Mouse (Mus musculus) spleen, adult 2 months (tissue): ENCODE measurements around the gene Sap25. TPM values are rescaled to one million over a fixed set of nuclear protein-coding genes. Genes with fewer than 3 reads are reported as not detected.

Experiments used
- DNase-seq, 2 experiments: peaks; one replicate each; pipeline versions ENCODE4 v3.0.0 to v3.0.0-alpha.2; 2012 to 2021; ENCODE audit warnings: low spot score in 2 of 2, low read depth in 1 of 2
- H3K27ac ChIP-seq: fragments of 200-500 bp; 2 replicates; pipeline ENCODE4 v1.5.1; 2012; ENCODE audit warnings: low read length, inconsistent platforms; ENCODE audit not compliant: insufficient read depth
- H3K27me3 ChIP-seq: fragments of 200-500 bp; 2 replicates; pipeline ENCODE4 v1.6.1; 2012; ENCODE audit warnings: mild to moderate bottlenecking, moderate library complexity, low read length, inconsistent platforms; ENCODE audit not compliant: control insufficient read depth, insufficient read depth
- H3K36me3 ChIP-seq: fragments of 200-500 bp; 2 replicates; pipeline ENCODE4 v1.6.1; 2012; ENCODE audit warnings: mild to moderate bottlenecking, low read length, inconsistent platforms; ENCODE audit not compliant: control insufficient read depth, insufficient read depth
- H3K4me1 ChIP-seq: fragments of 200-500 bp; 2 replicates; pipeline ENCODE4 v1.6.1; 2011; ENCODE audit warnings: inconsistent platforms; ENCODE audit not compliant: control insufficient read depth, insufficient read depth, insufficient read length
- H3K4me3 ChIP-seq: fragments of 200-500 bp; 2 replicates; pipeline ENCODE4 v1.5.1; 2011; ENCODE audit warnings: mild to moderate bottlenecking, inconsistent platforms; ENCODE audit not compliant: insufficient read depth, insufficient read length; ENCODE audit errors: extremely low read depth
- CTCF ChIP-seq: fragments of 200-500 bp; IDR thresholded peaks from 2 replicates; pipeline ENCODE4 v1.5.1; 2011; ENCODE audit warnings: mild to moderate bottlenecking, inconsistent platforms; ENCODE audit not compliant: insufficient read depth, insufficient read length, insufficient replicate concordance; ENCODE audit errors: extremely low read depth
- POLR2A ChIP-seq: fragments of 200-500 bp; IDR thresholded peaks from 2 replicates; pipeline ENCODE4 v1.6.1; 2011; ENCODE audit warnings: low read depth, low read length, inconsistent platforms
- WGBS: fragments of 180-500 bp; shearing (Covaris S2); methylation state at CpG from one replicate; pipeline ENCODE4 v1.1.7; 2018; 5-methylcytosine and 5-hydroxymethylcytosine counted together
- polyA plus RNA-seq: library from polyadenylated mRNA; depleted of rRNA; stranded (reverse); fragments of >200 nt; gene quantifications from 2 replicates; pipeline ENCODE4 v1.2.3, GENCODE M21; 2012; rRNA removed

The Sap25 gene
- polyA plus RNA-seq, 1 experiment: 328 TPM

GRCm38 (mm10) chr5:137690531-137690930, 49.4 kb downstream of the Sap25 start:
- Histone ChIP-seq H3K4me1 (peaks cover 3% of the 10 kb centered on the region; the same call in 1 of the 2 replicates), H3K36me3 (no peaks in the 10 kb centered on the region), H3K27me3 (no peaks in the 10 kb centered on the region), H3K27ac (no peak overlapping the region), H3K4me3 (no peak overlapping the region)
- TF ChIP-seq POLR2A (no peak), CTCF (no peak)
- DNase-seq: no peak
- WGBS: 82% methylated on average over 9 of the region's 9 CpGs

GRCm38 (mm10) chr5:137691881-137692280, 50.7 kb downstream of the Sap25 start:
- Histone ChIP-seq H3K27ac (no peak overlapping the region), H3K27me3 (no peaks in the 10 kb centered on the region), H3K4me1 (peaks cover 7% of the 10 kb centered on the region; the same call in 1 of the 2 replicates), H3K36me3 (no peaks in the 10 kb centered on the region), H3K4me3 (no peak overlapping the region)
- 11% methylated on average over 1 of the region's 1 CpGs for WGBS
- DNase-seq: no peak
- no peak for TF ChIP-seq CTCF
- no peak for TF ChIP-seq POLR2A

Other genes starting within 250 kb of the Sap25 start
- gene Zan, start 164.3 kb upstream of the Sap25 start, polyA plus RNA-seq: 0.02 and 0.06 TPM in 2 replicates
- gene Pop7, start 138.8 kb upstream of the Sap25 start, polyA plus RNA-seq: 26.6 and 40.1 TPM in 2 replicates
- 40.3 and 49.8 TPM in 2 replicates for gene Gigyf1, start 122.8 kb upstream of the Sap25 start, polyA plus RNA-seq
- not detected in 2 replicates for gene Epo, start 108.1 kb upstream of the Sap25 start, polyA plus RNA-seq
- 762 and 932 TPM in 2 replicates for gene Gnb2, start 107.8 kb upstream of the Sap25 start, polyA plus RNA-seq
- not detected in 2 replicates for gene Actl6b, start 87.8 kb upstream of the Sap25 start, polyA plus RNA-seq
- gene Tfr2, start 71.5 kb upstream of the Sap25 start, polyA plus RNA-seq: 12.2 and 12.9 TPM in 2 replicates
- gene Mospd3, start 40.3 kb upstream of the Sap25 start, polyA plus RNA-seq: 90.3 and 131 TPM in 2 replicates
- gene Pcolce, start 27.6 kb upstream of the Sap25 start, polyA plus RNA-seq: 69.6 and 88.0 TPM in 2 replicates
- 0.25 and 0.26 TPM in 2 replicates for gene Fbxo24, start 12.3 kb upstream of the Sap25 start, polyA plus RNA-seq
- 249 and 293 TPM in 2 replicates for gene Lrch4, start 12.2 kb upstream of the Sap25 start, polyA plus RNA-seq
- gene Gm20605, start 12.2 kb upstream of the Sap25 start, polyA plus RNA-seq: 69.4 and 70.9 TPM in 2 replicates
- gene Irs3, start 4.4 kb downstream of the Sap25 start, polyA plus RNA-seq: 0.79 and 1.0 TPM in 2 replicates
- 16.5 and 23.3 TPM in 2 replicates for gene Agfg2, start 43.4 kb downstream of the Sap25 start, polyA plus RNA-seq
- gene Nyap1, start 100.3 kb downstream of the Sap25 start, polyA plus RNA-seq: 1.2 and 1.9 TPM in 2 replicates
- 133 and 180 TPM in 2 replicates for gene Tsc22d4, start 104.4 kb downstream of the Sap25 start, polyA plus RNA-seq
- gene Ppp1r35, start 137.5 kb downstream of the Sap25 start, polyA plus RNA-seq: 43.9 and 55.3 TPM in 2 replicates
- 36.9 and 44.4 TPM in 2 replicates for gene Mepce, start 146.3 kb downstream of the Sap25 start, polyA plus RNA-seq
- gene Zcwpw1, start 146.5 kb downstream of the Sap25 start, polyA plus RNA-seq: 1.6 and 2.4 TPM in 2 replicates
- 22.5 and 41.5 TPM in 2 replicates for gene Pilra, start 194.9 kb downstream of the Sap25 start, polyA plus RNA-seq
- gene Pilrb1, start 216.8 kb downstream of the Sap25 start, polyA plus RNA-seq: 22.8 and 40.7 TPM in 2 replicates
- 28.8 and 47.8 TPM in 2 replicates for gene Pilrb2, start 230.5 kb downstream of the Sap25 start, polyA plus RNA-seq